Mouse (Mus musculus) stomach, postnatal 0 days (tissue): Measurements from ENCODE around the gene Naa80. TPM values are rescaled to one million over a fixed set of nuclear protein-coding genes. Genes with fewer than 3 reads are reported as not detected.

Experiments used
- ATAC-seq: fragments of 200-750 bp; cut with Nextera tagmentation; 2 replicates; pipeline ENCODE4 v1.8.0; 2017; ENCODE audit not compliant: low FRiP score, low TSS enrichment
- DNase-seq: peaks from one replicate; pipeline ENCODE4 v3.0.0-alpha.2; 2016; ENCODE audit warnings: low spot score
- H3K27ac ChIP-seq: fragments of 300-500 bp; sonication (generic); replicated peaks from 2 replicates; pipeline ENCODE4 v1.5.1; 2014; ENCODE audit warnings: mild to moderate bottlenecking, control low read depth
- H3K27me3 ChIP-seq: fragments of 300-500 bp; sonication (generic); 2 replicates; pipeline ENCODE4 v1.6.1; 2014; ENCODE audit warnings: low read length; ENCODE audit not compliant: control insufficient read depth, insufficient read depth
- H3K36me3 ChIP-seq: fragments of 300-500 bp; sonication (generic); 2 replicates; pipeline ENCODE4 v1.6.1; 2014; ENCODE audit warnings: low read length, mixed read lengths; ENCODE audit not compliant: control insufficient read depth, insufficient read depth
- H3K4me1 ChIP-seq: fragments of 300-500 bp; sonication (generic); replicated peaks from 2 replicates; pipeline ENCODE4 v1.6.1; 2014; ENCODE audit warnings: antibody characterized with exemption; ENCODE audit not compliant: control insufficient read depth, insufficient read depth
- H3K4me2 ChIP-seq: fragments of 300-500 bp; sonication (generic); replicated peaks from 2 replicates; pipeline ENCODE4 v1.6.1; 2014; ENCODE audit warnings: low read depth, mild to moderate bottlenecking, control low read depth, moderate library complexity
- H3K4me3 ChIP-seq: fragments of 300-500 bp; sonication (generic); 2 replicates; pipeline ENCODE4 v1.5.1; 2014; ENCODE audit warnings: low read depth, low read length, control low read depth
- H3K9ac ChIP-seq: fragments of 300-500 bp; sonication (generic); 2 replicates; pipeline ENCODE4 v1.6.1; 2014; ENCODE audit warnings: mild to moderate bottlenecking, low read length, control low read depth, mixed read lengths
- H3K9me3 ChIP-seq: fragments of 300-500 bp; sonication (generic); 2 replicates; pipeline ENCODE4 v1.6.1; 2016; ENCODE audit warnings: low read length; ENCODE audit not compliant: control insufficient read depth
- CTCF ChIP-seq: IDR thresholded peaks from 2 replicates; pipeline ENCODE4 v1.5.1; 2016; ENCODE audit warnings: antibody characterized with exemption, low read depth, mild to moderate bottlenecking, moderate library complexity
- EP300 ChIP-seq: optimal IDR thresholded peaks from 2 replicates; pipeline ENCODE3; 2016; ENCODE audit warnings: antibody characterized with exemption
- WGBS: fragments of 180-500 bp; shearing (Covaris S2); extraction: QIAGEN DNeasy Blood & Tissue Kit; methylation state at CpG from one replicate; pipeline ENCODE4 v1.1.7; 2014; 5-methylcytosine and 5-hydroxymethylcytosine counted together
- polyA plus RNA-seq: library from polyadenylated mRNA; unstranded; fragments of >200 nt; fragmentation: Nextera tagmentation; extraction: Ambion mirVana; gene quantifications from 2 replicates; pipeline ENCODE4 v1.2.1, GENCODE M21; 2015

Gene Naa80
- polyA plus RNA-seq, 1 experiment from 2014 or later: 13.3 TPM

DNA sequence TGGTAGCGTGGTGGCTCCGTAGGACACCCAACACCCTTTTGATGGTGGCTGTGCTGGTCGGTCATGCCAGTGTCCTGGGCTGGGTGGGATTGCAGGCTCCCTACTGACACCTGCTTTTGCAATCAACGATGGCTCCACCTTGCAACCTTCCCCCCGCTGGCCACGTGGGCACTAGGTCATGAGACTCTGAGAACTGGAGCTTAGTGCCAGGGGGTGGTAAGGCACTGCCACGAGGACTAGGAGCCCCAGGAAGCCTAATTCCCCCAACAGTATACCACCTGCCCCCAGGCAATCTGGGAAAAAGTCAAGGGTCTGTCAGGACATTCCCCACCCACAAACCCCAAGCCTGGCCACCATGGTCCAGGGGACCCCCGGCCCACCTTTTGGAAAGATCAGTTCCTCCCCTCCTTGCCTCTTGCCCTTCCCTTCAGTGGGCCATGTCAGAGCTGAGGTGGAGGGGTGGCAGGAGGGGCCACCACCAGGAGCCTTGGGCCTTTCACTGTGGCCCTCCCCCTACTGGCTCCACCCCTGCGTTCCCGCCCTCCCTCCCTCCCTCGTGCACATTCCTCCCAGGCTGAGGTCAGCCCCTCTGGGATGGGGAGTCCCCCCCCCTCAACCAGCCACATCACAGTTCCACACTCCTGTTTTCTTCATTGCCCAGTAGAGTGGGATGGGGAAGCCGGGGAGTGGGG lies 30.2 kb downstream of the Naa80 start, which contains the start of gene Sema3b:
Sema3b (minus strand) TSS at position 489 of the 692 bp plus-strand sequence.
- no peaks in the 10 kb centered on the region for H3K27me3 ChIP-seq
- H3K9me3 ChIP-seq: no peaks in the 10 kb centered on the region
- ATAC-seq (no peak), DNase-seq (peak; percentile 64)
- 47% methylated on average over 11 of the region's 12 CpGs for WGBS
- H3K27ac ChIP-seq: peak within 1 kb of the TSS; percentile 53; the same call in 1 of the 2 replicates
- peak within 1 kb of the TSS; percentile 28 for H3K9ac ChIP-seq
- TF ChIP-seq EP300: no peak
- TF ChIP-seq CTCF: no peak
- no peak within 1 kb of the TSS for H3K4me3 ChIP-seq
- H3K4me1 ChIP-seq: peaks cover 16% of the 10 kb centered on the region
- H3K36me3 ChIP-seq: no peaks in the 10 kb centered on the region
- no peak within 1 kb of the TSS for H3K4me2 ChIP-seq

DNA sequence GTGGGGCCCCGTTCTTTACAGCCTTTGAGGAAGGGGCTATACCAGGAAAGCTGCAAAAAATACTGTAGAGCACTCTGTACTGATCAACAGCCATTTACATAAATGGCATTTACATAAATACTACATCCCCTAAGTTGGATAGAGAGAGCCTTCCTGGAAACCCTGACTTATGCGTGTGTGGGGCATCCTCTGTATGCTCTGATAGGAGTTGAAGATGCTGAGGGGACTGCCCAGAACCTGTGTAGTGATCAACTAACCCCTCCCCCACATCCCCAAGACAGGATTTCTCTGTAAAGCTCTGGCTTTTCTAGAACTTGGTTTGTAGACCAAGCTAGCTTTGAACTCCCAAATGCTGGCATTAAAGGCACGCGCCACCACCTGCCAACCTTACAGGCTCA lies 30.7 kb downstream of the Naa80 start:
- Histone ChIP-seq H3K9ac (no peak overlapping the region), H3K4me2 (no peak overlapping the region), H3K27ac (no peak overlapping the region), H3K36me3 (no peaks in the 10 kb centered on the region), H3K4me3 (no peak overlapping the region), H3K9me3 (no peaks in the 10 kb centered on the region), H3K4me1 (peaks cover 16% of the 10 kb centered on the region), H3K27me3 (no peaks in the 10 kb centered on the region)
- ATAC-seq: no peak
- no peak for DNase-seq
- WGBS: 77% methylated on average over 4 of the region's 4 CpGs
- TF ChIP-seq CTCF (no peak), EP300 (no peak)

DNA sequence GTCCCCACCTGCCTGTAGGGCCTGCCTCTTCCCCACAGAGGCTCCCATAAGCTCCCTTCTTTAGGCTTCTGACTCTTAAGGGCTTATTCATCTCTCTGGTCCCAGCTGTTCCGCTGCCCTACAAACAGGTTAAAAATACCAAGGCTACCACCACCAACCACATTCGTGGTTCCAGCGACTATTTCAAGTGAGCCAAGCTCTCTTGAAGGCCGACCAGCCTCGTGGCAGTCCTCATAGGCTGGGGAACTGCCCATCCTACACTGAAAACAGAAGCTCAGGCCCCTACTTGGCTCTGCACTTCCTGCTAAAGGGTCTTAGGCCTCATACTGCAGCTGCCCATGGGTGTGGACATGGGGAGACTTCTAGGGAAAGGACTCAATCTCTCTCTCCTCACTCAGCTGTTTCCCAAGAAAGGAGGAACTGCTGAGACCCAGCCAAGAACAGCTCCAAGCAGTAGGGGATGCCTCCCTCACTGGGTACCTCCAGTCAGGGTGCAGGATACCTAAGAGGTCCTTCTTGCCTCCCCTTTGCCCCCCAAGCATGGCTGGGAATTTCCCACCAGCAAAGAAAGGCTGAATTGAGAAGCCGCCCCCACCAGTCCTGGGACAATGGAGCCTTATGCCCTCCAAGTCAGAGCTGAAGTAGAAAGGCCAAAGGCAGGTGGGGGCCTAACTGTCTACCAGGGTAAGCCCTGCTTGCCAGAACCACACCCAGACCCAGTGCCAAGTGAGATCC lies 32.9 kb downstream of the Naa80 start:
- DNase-seq (no peak), ATAC-seq (no peak)
- Histone ChIP-seq H3K4me1 (peaks cover 16% of the 10 kb centered on the region), H3K4me2 (peak overlapping the region; percentile 74), H3K27me3 (no peaks in the 10 kb centered on the region), H3K36me3 (peaks cover 17% of the 10 kb centered on the region), H3K4me3 (no peak overlapping the region), H3K27ac (peak overlapping the region; percentile 96), H3K9me3 (no peaks in the 10 kb centered on the region), H3K9ac (peak overlapping the region; percentile 72)
- TF ChIP-seq CTCF (no peak), EP300 (no peak)
- 57% methylated on average over 6 of the region's 6 CpGs for WGBS

DNA sequence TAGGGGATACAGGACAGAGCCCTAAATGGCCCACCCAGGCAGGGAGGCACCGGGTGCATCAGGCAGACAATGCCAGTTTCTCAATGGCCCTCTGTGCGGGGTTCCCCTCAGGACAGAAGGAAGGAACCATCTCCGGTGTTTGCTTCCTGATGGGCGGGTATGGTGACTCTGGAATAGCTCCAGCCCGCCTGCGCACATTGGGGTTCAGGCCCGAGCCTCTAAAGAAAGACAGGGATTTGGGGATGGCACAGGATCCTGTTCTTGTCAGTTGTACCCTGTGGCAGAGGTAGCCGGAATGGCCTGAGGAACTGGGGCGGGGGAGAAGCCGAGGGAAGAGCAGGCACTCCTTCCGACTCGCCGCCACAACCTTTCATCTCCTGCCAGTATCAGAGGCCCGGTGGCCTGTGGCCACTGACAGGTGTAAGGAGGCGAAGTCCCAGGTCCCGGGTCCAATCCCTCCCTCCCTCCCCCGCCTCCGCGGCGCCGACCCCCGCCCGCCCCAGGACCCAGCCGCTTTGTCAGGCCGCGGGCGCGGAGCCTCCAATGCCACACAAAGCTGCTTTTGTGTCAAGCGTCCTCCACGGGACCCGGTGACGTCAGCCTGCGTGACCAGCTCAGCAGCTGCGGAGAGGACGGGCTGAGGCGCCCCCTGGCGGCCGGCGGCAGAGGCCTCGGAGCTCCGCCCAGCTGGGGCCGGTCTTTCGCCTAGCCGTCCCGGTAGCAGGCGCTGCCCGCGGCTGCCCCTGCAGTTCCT lies 33.7 kb downstream of the Naa80 start:
- Histone ChIP-seq H3K4me3 (peak overlapping the region; percentile 37), H3K9ac (peak overlapping the region; percentile 72), H3K27me3 (no peaks in the 10 kb centered on the region), H3K36me3 (peaks cover 22% of the 10 kb centered on the region), H3K9me3 (no peaks in the 10 kb centered on the region), H3K4me2 (peak overlapping the region; percentile 74), H3K27ac (peak overlapping the region; percentile 96), H3K4me1 (peaks cover 16% of the 10 kb centered on the region)
- ATAC-seq: peak; percentile 94
- DNase-seq: peak; percentile 99
- TF ChIP-seq EP300 (peak; percentile 86), CTCF (peak; percentile 97)
- WGBS: 6% methylated on average over 35 of the region's 48 CpGs

DNA sequence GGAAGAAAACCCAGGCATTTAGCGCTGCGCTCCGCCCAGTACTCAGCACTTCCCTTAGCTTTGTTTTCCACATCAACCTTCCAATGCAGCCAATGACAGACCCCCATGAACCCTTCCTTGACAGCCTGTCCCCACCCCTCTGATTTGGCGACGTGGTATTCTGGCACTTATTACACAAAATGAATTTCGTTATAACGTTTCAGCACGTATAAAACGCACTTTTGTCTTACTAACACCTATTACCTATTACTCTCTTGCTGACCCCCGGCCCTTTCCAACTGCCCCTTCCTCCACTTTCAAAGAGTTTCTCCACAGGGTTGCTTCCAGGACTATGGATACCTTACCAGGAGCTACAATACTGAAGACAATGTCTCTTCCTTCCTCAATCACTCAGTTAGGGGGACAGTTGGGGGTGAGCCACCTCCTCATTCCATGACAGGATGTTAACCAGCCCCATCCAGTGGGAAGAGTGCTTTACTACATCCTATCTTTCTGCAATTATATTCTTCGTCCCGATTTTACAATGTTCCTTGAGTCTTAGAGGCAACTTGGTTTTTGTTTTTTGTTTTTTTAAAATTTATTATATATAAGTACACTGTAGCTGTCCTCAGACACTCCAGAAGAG lies 34.4 kb downstream of the Naa80 start:
- H3K4me3 ChIP-seq: peak overlapping the region; percentile 37; the same call in 1 of the 2 replicates
- peak; percentile 27; the same call in 1 of the 2 replicates for ATAC-seq
- no peak for DNase-seq

More for the DNA sequence above, 34.4 kb downstream of the Naa80 start:
- Histone ChIP-seq H3K9me3 (no peaks in the 10 kb centered on the region), H3K36me3 (peaks cover 22% of the 10 kb centered on the region), H3K27ac (peak overlapping the region; percentile 96), H3K9ac (no peak overlapping the region), H3K4me2 (peak overlapping the region; percentile 74), H3K4me1 (peaks cover 16% of the 10 kb centered on the region), H3K27me3 (no peaks in the 10 kb centered on the region)
- TF ChIP-seq EP300 (peak; percentile 17), CTCF (peak; percentile 58)
- WGBS: 8% methylated on average over 12 of the region's 12 CpGs
